Mouse (Mus musculus): Measurements from ENCODE around the gene Aunip. TPM values are rescaled to one million over a fixed set of nuclear protein-coding genes. Genes with fewer than 3 reads are reported as not detected.

Gene Aunip
- total and polyA plus RNA-seq, 2 experiments: 0.09 TPM; not detected in 1

- DNase-seq (ENCODE audit: extremely low read depth, low read depth, low spot score): no peak
- Histone ChIP-seq H3K9ac (ENCODE audit: low read depth, low read length) (no peak overlapping the region), H3K4me3 (ENCODE audit: insufficient read depth, low read depth, low read length) (no peak overlapping the region), H3K4me1 (ENCODE audit: control insufficient read depth, insufficient read depth, low read length) (no peaks in the 10 kb centered on the region), H3K27me3 (ENCODE audit: control insufficient read depth, insufficient read depth, low read length) (no peaks in the 10 kb centered on the region), H3K36me3 (ENCODE audit: control insufficient read depth, insufficient read depth, low read length) (no peaks in the 10 kb centered on the region), H3K27ac (replicated peaks; ENCODE audit: insufficient read depth, low read depth, low read length) (no peak overlapping the region), H3K79me2 (ENCODE audit: control insufficient read depth, insufficient read depth, low read length) (no peaks in the 10 kb centered on the region)
- TF ChIP-seq POLR2A (IDR thresholded peaks at IDR 0.05; ENCODE audit: extremely low read depth, insufficient read depth, low read length) (no peak), CTCF (IDR thresholded peaks at IDR 0.05; ENCODE audit: low read depth, low read length) (no peak)
- WGBS: 85% methylated on average over 7 of the region's 7 CpGs
Observed at GRCm38 (mm10) chr4:134559154-134559553, 48.4 kb downstream of the Aunip start.

- Histone ChIP-seq H3K79me2 (ENCODE audit: control insufficient read depth, insufficient read depth, low read length) (no peaks in the 10 kb centered on the region), H3K36me3 (ENCODE audit: control insufficient read depth, insufficient read depth, low read length) (no peaks in the 10 kb centered on the region), H3K27ac (replicated peaks; ENCODE audit: insufficient read depth, low read depth, low read length) (no peak overlapping the region), H3K27me3 (ENCODE audit: control insufficient read depth, insufficient read depth, low read length) (no peaks in the 10 kb centered on the region), H3K4me1 (ENCODE audit: control insufficient read depth, insufficient read depth, low read length) (no peaks in the 10 kb centered on the region), H3K9ac (ENCODE audit: low read depth, low read length) (no peak overlapping the region), H3K4me3 (ENCODE audit: insufficient read depth, low read depth, low read length) (no peak overlapping the region)
- 93% methylated on average over 8 of the region's 8 CpGs for WGBS
- TF ChIP-seq CTCF (IDR thresholded peaks at IDR 0.05; ENCODE audit: low read depth, low read length): no peak
- no peak for TF ChIP-seq POLR2A (IDR thresholded peaks at IDR 0.05; ENCODE audit: extremely low read depth, insufficient read depth, low read length)
- DNase-seq (ENCODE audit: extremely low read depth, low read depth, low spot score): no peak
Observed at GRCm38 (mm10) chr4:134560699-134561098, 49.9 kb downstream of the Aunip start.

- Histone ChIP-seq H3K4me3 (ENCODE audit: insufficient read depth, low read depth, low read length) (no peak overlapping the region), H3K36me3 (ENCODE audit: control insufficient read depth, insufficient read depth, low read length) (no peaks in the 10 kb centered on the region), H3K27ac (replicated peaks; ENCODE audit: insufficient read depth, low read depth, low read length) (no peak overlapping the region), H3K79me2 (ENCODE audit: control insufficient read depth, insufficient read depth, low read length) (no peaks in the 10 kb centered on the region), H3K4me1 (ENCODE audit: control insufficient read depth, insufficient read depth, low read length) (no peaks in the 10 kb centered on the region), H3K9ac (ENCODE audit: low read depth, low read length) (no peak overlapping the region), H3K27me3 (ENCODE audit: control insufficient read depth, insufficient read depth, low read length) (no peaks in the 10 kb centered on the region)
- TF ChIP-seq CTCF (IDR thresholded peaks at IDR 0.05; ENCODE audit: low read depth, low read length) (no peak), POLR2A (IDR thresholded peaks at IDR 0.05; ENCODE audit: extremely low read depth, insufficient read depth, low read length) (no peak)
- no peak for DNase-seq (ENCODE audit: extremely low read depth, low read depth, low spot score)
- WGBS: 100% methylated on average over 2 of the region's 2 CpGs
Observed at GRCm38 (mm10) chr4:134562014-134562413, 51.2 kb downstream of the Aunip start.

GRCm38 (mm10) chr4:134563624-134564023, 52.8 kb downstream of the Aunip start:
- WGBS: 94% methylated on average over 16 of the region's 16 CpGs
- H3K4me3 ChIP-seq (ENCODE audit: insufficient read depth, low read depth, low read length): no peak overlapping the region

GRCm38 (mm10) chr4:134564093-134564492, 53.3 kb downstream of the Aunip start:
- Histone ChIP-seq H3K79me2 (ENCODE audit: control insufficient read depth, insufficient read depth, low read length) (no peaks in the 10 kb centered on the region), H3K4me1 (ENCODE audit: control insufficient read depth, insufficient read depth, low read length) (no peaks in the 10 kb centered on the region), H3K36me3 (ENCODE audit: control insufficient read depth, insufficient read depth, low read length) (no peaks in the 10 kb centered on the region), H3K9ac (ENCODE audit: low read depth, low read length) (no peak overlapping the region), H3K27ac (replicated peaks; ENCODE audit: insufficient read depth, low read depth, low read length) (no peak overlapping the region), H3K4me3 (ENCODE audit: insufficient read depth, low read depth, low read length) (no peak overlapping the region), H3K27me3 (ENCODE audit: control insufficient read depth, insufficient read depth, low read length) (no peaks in the 10 kb centered on the region)
- 93% methylated on average over 6 of the region's 6 CpGs for WGBS
- TF ChIP-seq POLR2A (IDR thresholded peaks at IDR 0.05; ENCODE audit: extremely low read depth, insufficient read depth, low read length) (no peak), CTCF (IDR thresholded peaks at IDR 0.05; ENCODE audit: low read depth, low read length) (no peak)
- DNase-seq (ENCODE audit: extremely low read depth, low read depth, low spot score): no peak

More at GRCm38 (mm10) chr4:134563624-134564023, 52.8 kb downstream of the Aunip start:
- no peak for DNase-seq (ENCODE audit: extremely low read depth, low read depth, low spot score)
- TF ChIP-seq POLR2A (IDR thresholded peaks at IDR 0.05; ENCODE audit: extremely low read depth, insufficient read depth, low read length) (no peak), CTCF (IDR thresholded peaks at IDR 0.05; ENCODE audit: low read depth, low read length) (no peak)
- H3K36me3 ChIP-seq (ENCODE audit: control insufficient read depth, insufficient read depth, low read length): no peaks in the 10 kb centered on the region
- no peaks in the 10 kb centered on the region for H3K4me1 ChIP-seq (ENCODE audit: control insufficient read depth, insufficient read depth, low read length)
- H3K9ac ChIP-seq (ENCODE audit: low read depth, low read length): no peak overlapping the region
- no peak overlapping the region for H3K27ac ChIP-seq (replicated peaks; ENCODE audit: insufficient read depth, low read depth, low read length)
- H3K79me2 ChIP-seq (ENCODE audit: control insufficient read depth, insufficient read depth, low read length): no peaks in the 10 kb centered on the region
- H3K27me3 ChIP-seq (ENCODE audit: control insufficient read depth, insufficient read depth, low read length): no peaks in the 10 kb centered on the region

- no peaks in the 10 kb centered on the region for H3K36me3 ChIP-seq (ENCODE audit: control insufficient read depth, insufficient read depth, low read length)
- DNase-seq (ENCODE audit: extremely low read depth, low read depth, low spot score): no peak
- H3K9ac ChIP-seq (ENCODE audit: low read depth, low read length): no peak overlapping the region
- no peak overlapping the region for H3K27ac ChIP-seq (replicated peaks; ENCODE audit: insufficient read depth, low read depth, low read length)
- H3K27me3 ChIP-seq (ENCODE audit: control insufficient read depth, insufficient read depth, low read length): no peaks in the 10 kb centered on the region
- H3K79me2 ChIP-seq (ENCODE audit: control insufficient read depth, insufficient read depth, low read length): no peaks in the 10 kb centered on the region
- H3K4me1 ChIP-seq (ENCODE audit: control insufficient read depth, insufficient read depth, low read length): no peaks in the 10 kb centered on the region
- no peak for TF ChIP-seq POLR2A (IDR thresholded peaks at IDR 0.05; ENCODE audit: extremely low read depth, insufficient read depth, low read length)
- no peak for TF ChIP-seq CTCF (IDR thresholded peaks at IDR 0.05; ENCODE audit: low read depth, low read length)
- 74% methylated on average over 19 of the region's 19 CpGs for WGBS
- H3K4me3 ChIP-seq (ENCODE audit: insufficient read depth, low read depth, low read length): no peak overlapping the region
Observed at GRCm38 (mm10) chr4:134567377-134568226, 56.8 kb downstream of the Aunip start.
